Mouse (Mus musculus) right cerebral cortex, postnatal 36 days (tissue): ENCODE results near the gene Olfr1261.

Source experiments
- DNase-seq, 2 experiments: peaks; one replicate each; pipeline ENCODE4 v3.0.0; 2022; ENCODE audit warnings: low spot score in 2 of 2, mixed read lengths in 1 of 2

The Olfr1261 gene

DNA sequence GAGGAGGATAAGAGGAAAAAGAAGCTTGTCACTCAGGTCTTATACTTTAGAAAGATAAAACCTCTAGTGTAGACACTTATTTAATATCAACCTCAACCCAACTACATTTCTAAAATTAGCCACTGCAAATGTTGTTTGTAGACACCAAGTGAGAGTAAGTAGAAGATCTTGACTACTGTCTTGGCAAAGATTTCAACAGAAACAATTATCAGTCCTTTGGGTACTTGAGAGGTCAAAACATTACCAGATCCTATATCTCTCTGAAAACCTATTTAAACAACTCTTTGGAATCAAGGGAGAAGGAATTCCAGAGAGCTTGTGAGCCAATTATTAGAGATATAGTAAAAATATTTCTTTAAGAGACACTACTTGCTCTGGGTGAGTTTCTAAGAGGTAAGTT is at the start of gene Olfr1261:
Gene Olfr1261 (plus strand): TSS at position 301 of the 400 bp plus-strand sequence.
- DNase-seq: no peak

DNA sequence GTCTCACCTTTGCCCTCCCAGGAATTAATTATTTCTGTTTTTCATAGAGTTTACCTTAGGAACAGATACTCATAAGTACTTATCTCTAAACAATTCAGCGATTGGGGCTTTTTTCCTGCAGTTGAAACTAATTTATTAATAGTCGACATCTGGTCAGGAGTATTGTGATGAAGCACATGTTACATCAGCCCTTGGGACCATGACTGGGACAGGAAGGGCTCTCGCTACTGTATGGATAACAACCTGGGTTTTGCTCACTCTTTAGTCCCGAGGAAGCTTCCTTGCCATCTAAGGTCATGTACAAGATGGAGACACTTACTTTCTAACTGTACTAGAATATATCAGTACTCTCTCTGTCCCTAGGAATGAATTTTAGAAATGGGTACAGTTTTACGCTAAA is 42.5 kb upstream of the Olfr1261 start, which contains the start of gene Olfr1259:
Gene Olfr1259 (minus strand): TSS at position 101 of the 400 bp plus-strand sequence.
- no peak for DNase-seq

DNA sequence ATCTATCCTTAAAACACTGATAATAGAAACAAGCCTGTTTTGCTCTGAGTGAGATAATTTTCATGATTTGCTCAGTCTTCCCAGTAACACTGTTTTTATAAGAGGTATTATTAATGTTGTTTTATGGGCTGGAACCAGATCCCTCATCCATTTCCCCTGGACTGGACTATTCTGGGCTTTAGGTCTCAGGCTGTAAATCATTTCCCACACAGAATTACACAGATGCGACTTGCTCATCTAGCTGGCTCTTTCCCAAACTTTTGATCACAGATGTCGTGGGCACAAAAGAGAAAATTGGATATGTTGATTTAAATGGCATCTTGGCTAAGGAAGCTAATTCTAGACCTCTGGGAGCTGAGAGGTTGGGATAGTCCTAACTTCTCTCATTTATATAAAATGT is 16.8 kb upstream of the Olfr1261 start, which contains the start of gene Olfr1260:
Gene Olfr1260 (plus strand): TSS at position 157 of the 400 bp plus-strand sequence.
- DNase-seq: no peak

DNA sequence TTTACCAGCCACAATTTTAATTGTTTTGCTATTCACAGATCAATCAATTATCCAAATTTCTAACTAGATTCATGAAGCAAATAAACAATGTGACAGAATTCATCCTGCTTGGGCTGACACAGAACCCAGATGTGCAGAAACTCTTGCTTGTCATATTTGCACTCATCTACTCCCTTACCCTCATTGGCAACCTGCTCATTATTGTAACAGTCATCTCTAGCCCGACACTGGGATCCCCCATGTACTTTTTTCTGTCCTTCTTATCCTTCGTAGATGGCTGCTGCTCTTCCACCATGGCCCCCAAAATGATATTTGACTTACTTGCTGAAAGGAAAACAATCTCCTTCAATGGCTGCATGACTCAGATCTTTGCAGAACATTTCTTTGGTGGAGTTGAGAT is 13.3 kb upstream of the Olfr1261 start:
- no peak for DNase-seq

DNA sequence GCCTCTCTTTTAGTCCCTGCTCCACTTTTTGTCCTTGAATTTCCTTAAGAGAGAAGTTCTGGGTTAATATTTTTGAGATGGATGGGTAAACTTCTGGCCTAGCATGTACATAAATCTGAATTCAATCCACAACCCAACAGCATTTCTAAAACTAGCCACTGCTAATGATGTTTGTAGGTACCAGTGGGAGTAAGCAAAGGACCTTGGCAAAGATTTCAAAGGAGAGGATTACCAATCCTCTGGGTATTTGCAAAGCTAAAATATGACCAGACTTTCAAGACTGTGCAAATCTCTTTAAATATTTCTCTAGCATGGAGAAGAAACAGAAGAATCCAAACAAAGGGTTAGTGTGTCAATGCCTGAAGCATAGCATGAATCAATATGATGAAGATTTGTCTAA is 8.8 kb downstream of the Olfr1261 start, which contains the start of gene Olfr1262:
Gene Olfr1262 (plus strand): TSS at position 301 of the 400 bp plus-strand sequence.
- no peak for DNase-seq

DNA sequence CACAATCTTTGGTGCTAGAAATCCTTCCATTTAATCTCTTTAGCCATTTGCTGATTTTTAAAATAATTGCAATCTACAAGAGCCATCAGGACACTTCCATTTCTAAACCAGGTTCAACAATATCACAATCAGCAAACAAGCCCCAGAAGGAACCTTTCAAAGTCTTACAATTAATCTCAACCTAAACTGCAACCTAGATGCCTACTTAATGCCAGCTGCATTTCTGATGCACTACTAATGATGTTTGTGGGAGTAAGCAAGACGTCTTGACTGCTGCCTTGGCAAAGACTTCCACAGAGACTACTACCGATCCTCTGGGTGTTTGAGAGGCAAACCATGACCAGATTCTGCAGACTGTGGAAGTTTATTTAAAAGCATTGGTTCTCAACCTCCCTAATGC is 20.8 kb downstream of the Olfr1261 start, which contains the start of gene Olfr1263:
Gene Olfr1263 (plus strand): TSS at position 301 of the 400 bp plus-strand sequence.
- no peak for DNase-seq

DNA sequence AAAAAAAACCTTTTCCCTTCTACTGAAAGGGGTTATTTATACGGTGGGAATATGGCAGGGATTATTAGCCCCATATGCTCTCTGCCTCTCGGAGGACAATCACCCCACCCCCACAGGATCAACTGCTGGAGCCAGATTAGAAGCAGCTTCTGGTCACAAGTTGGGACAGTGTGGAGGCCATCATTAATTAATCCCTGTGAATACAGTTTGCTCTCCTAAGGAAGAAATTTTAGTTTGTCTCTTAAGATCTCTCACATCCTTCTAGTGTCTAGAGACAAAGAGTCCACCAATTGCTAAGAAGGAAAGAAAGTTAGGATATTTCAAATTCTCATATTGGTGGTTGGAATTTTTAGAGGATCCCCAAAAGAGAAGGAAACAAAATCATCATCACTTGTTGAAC is 34.5 kb downstream of the Olfr1261 start, which contains the start of gene Olfr1264:
Gene Olfr1264 (minus strand): TSS at position 101 of the 400 bp plus-strand sequence.
- DNase-seq: no peak

DNA sequence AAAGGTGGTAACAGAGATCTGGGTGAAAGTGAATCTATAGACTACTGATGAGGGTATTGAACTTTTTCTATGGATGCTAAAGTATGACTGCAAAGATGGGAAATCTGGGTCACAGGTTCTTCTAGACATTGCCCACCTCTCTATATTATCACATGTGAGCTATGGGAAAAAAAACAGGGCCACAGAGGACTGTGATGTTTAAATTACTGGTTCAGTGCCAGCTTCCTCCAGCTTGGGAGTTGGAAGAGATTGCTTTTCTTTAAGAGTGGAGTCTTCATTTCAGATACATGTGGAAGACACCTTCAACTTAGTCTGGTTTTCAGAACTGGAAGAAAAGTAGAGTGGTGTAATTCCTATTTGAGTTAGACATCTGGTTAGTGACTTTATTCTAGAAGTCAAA is 44.0 kb downstream of the Olfr1261 start, which contains the start of gene Olfr1265:
Gene Olfr1265 (plus strand): TSS at position 301 of the 400 bp plus-strand sequence.
- no peak for DNase-seq
